Mouse (Mus musculus): Measurements from ENCODE around the gene Rpl35a. TPM values are rescaled to one million over a fixed set of nuclear protein-coding genes. Genes with fewer than 3 reads are reported as not detected.

The Rpl35a gene
- polyA plus RNA-seq, 1 experiment from 2014 or later, result 532 TPM

DNA sequence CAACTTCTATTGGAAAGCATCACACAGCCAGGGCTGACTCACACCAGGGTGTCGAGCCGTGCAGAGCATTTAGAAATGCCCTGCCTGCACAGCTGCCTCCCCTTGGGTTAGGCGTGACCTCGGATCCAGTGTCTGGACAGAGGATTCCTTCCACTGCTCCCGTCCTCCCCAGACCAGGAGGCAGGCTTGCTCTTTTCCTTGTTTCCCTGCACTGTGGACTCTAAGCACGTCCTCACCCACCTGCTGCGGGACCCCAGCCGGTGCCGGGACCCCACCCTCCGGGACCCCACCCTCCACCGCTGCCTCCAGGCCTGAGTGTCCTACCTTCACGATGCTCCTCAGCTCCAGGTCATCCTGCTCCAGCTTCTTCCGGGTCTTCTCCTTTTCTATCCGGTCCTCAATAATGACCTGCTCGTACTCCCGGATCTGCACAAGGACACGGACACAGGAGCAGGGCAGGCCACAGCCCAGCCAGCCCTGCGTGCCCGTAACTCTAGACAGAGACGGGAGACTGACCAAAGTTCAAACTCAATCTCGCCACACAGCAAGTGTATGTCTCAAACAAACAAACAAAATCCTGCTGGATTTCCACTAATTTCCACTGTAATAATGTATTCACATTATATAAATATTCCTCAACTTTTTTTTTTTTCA, 37.0 kb upstream of the Rpl35a start:
- no peak overlapping the region for H3K27ac ChIP-seq
- H3K4me2 ChIP-seq (replicated peaks), result no peak overlapping the region
- no peak overlapping the region for H3K4me3 ChIP-seq (replicated peaks; ENCODE audit: low read length)
- no peaks in the 10 kb centered on the region for H3K27me3 ChIP-seq (ENCODE audit: control insufficient read depth, insufficient read depth, low read length)
- ATAC-seq (ENCODE audit: low FRiP score) (no peak), DNase-seq (ENCODE audit: low spot score) (no peak)
- H3K36me3 ChIP-seq (replicated peaks; ENCODE audit: control insufficient read depth, insufficient read depth), result peaks cover 21% of the 10 kb centered on the region
- no peaks in the 10 kb centered on the region for H3K4me1 ChIP-seq (replicated peaks; ENCODE audit: control insufficient read depth, insufficient read depth, low read length)
- WGBS, result 78% methylated on average over 21 of the region's 21 CpGs
- H3K9ac ChIP-seq, result no peak overlapping the region
- H3K9me3 ChIP-seq (ENCODE audit: control insufficient read depth, low read length), result no peaks in the 10 kb centered on the region

- ATAC-seq (ENCODE audit: low FRiP score), result no peak
Measured at GRCm38 (mm10) chr16:33021381-33021780, 34.9 kb upstream of the Rpl35a start.

DNA sequence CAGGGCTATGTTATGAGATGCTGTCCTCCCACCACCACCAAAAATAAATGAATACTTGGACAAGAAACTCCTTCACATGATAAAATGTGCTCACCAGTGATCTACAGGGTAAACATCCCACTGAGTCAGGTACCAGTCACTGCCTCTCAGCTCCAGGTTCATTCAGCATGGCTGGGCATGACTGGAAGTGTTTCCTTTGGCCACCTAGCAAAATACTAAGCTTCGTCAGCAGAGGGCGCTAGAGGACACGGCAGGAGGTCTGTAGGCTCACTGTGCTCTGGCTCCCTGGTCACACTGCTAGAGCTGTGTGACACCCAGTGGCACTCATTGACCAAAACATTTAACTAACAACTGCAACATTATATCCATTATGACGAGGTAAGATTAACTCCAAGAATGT, 32.5 kb upstream of the Rpl35a start:
- Histone ChIP-seq H3K27me3 (ENCODE audit: control insufficient read depth, insufficient read depth, low read length) (no peaks in the 10 kb centered on the region), H3K4me2 (replicated peaks) (no peak overlapping the region), H3K9me3 (ENCODE audit: control insufficient read depth, low read length) (no peaks in the 10 kb centered on the region), H3K27ac (no peak overlapping the region), H3K9ac (no peak overlapping the region), H3K4me1 (replicated peaks; ENCODE audit: control insufficient read depth, insufficient read depth, low read length) (no peaks in the 10 kb centered on the region), H3K36me3 (replicated peaks; ENCODE audit: control insufficient read depth, insufficient read depth) (no peaks in the 10 kb centered on the region), H3K4me3 (replicated peaks; ENCODE audit: low read length) (no peak overlapping the region)
- WGBS, result 3% methylated on average over 4 of the region's 4 CpGs
- DNase-seq (ENCODE audit: low spot score) (peak; percentile 77), ATAC-seq (ENCODE audit: low FRiP score) (no peak)

More at GRCm38 (mm10) chr16:33021381-33021780, 34.9 kb upstream of the Rpl35a start:
- Histone ChIP-seq H3K4me2 (replicated peaks) (no peak overlapping the region), H3K9me3 (ENCODE audit: control insufficient read depth, low read length) (no peaks in the 10 kb centered on the region), H3K4me1 (replicated peaks; ENCODE audit: control insufficient read depth, insufficient read depth, low read length) (no peaks in the 10 kb centered on the region), H3K27ac (no peak overlapping the region), H3K36me3 (replicated peaks; ENCODE audit: control insufficient read depth, insufficient read depth) (peaks cover 7% of the 10 kb centered on the region; the same call in 1 of the 2 replicates), H3K27me3 (ENCODE audit: control insufficient read depth, insufficient read depth, low read length) (no peaks in the 10 kb centered on the region), H3K4me3 (replicated peaks; ENCODE audit: low read length) (no peak overlapping the region), H3K9ac (no peak overlapping the region)
- WGBS, result 76% methylated on average over 3 of the region's 3 CpGs
- DNase-seq (ENCODE audit: low spot score), result no peak

- no peaks in the 10 kb centered on the region for H3K9me3 ChIP-seq (ENCODE audit: control insufficient read depth, low read length)
- 69% methylated on average over 8 of the region's 8 CpGs for WGBS
- H3K27me3 ChIP-seq (ENCODE audit: control insufficient read depth, insufficient read depth, low read length), result no peaks in the 10 kb centered on the region
- no peaks in the 10 kb centered on the region for H3K4me1 ChIP-seq (replicated peaks; ENCODE audit: control insufficient read depth, insufficient read depth, low read length)
- no peak overlapping the region for H3K9ac ChIP-seq
- no peak overlapping the region for H3K27ac ChIP-seq
- ATAC-seq (ENCODE audit: low FRiP score) (no peak), DNase-seq (ENCODE audit: low spot score) (no peak)
- no peaks in the 10 kb centered on the region for H3K36me3 ChIP-seq (replicated peaks; ENCODE audit: control insufficient read depth, insufficient read depth)
- H3K4me2 ChIP-seq (replicated peaks), result no peak overlapping the region
- no peak overlapping the region for H3K4me3 ChIP-seq (replicated peaks; ENCODE audit: low read length)
Measured at GRCm38 (mm10) chr16:33024456-33025104, 31.7 kb upstream of the Rpl35a start.

DNA sequence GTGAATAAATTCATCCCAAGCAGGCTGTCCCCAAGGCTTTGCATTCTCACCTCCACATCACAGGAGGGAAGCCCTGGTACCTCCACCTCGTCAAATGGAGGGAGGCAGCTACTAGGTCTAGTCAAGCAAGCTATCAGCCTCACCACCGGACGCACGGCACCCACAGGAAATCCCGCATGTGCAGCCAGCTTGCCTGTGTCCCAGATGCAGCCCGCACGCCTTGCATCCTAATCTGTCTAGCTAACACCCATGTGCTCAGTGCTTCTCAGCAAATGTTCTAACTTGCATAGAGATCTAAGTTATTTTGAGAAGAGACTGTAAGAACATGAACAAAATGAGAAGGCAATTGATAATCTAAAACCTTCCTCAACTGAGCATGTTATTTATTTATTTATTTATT, 29.9 kb upstream of the Rpl35a start:
- 95% methylated on average over 7 of the region's 7 CpGs for WGBS

GRCm38 (mm10) chr16:33036006-33036405, 20.2 kb upstream of the Rpl35a start:
- no peak for ATAC-seq (ENCODE audit: low FRiP score)
- 89% methylated on average over 4 of the region's 4 CpGs for WGBS
- Histone ChIP-seq H3K27me3 (ENCODE audit: control insufficient read depth, insufficient read depth, low read length) (no peaks in the 10 kb centered on the region), H3K4me2 (replicated peaks) (no peak overlapping the region), H3K4me1 (replicated peaks; ENCODE audit: control insufficient read depth, insufficient read depth, low read length) (no peaks in the 10 kb centered on the region), H3K4me3 (replicated peaks; ENCODE audit: low read length) (no peak overlapping the region), H3K9me3 (ENCODE audit: control insufficient read depth, low read length) (no peaks in the 10 kb centered on the region), H3K36me3 (replicated peaks; ENCODE audit: control insufficient read depth, insufficient read depth) (no peaks in the 10 kb centered on the region), H3K27ac (no peak overlapping the region), H3K9ac (no peak overlapping the region)
- DNase-seq (ENCODE audit: low spot score), result no peak

More for the DNA sequence above, 29.9 kb upstream of the Rpl35a start:
- H3K36me3 ChIP-seq (replicated peaks; ENCODE audit: control insufficient read depth, insufficient read depth), result no peaks in the 10 kb centered on the region
- H3K9me3 ChIP-seq (ENCODE audit: control insufficient read depth, low read length), result no peaks in the 10 kb centered on the region
- H3K27me3 ChIP-seq (ENCODE audit: control insufficient read depth, insufficient read depth, low read length), result no peaks in the 10 kb centered on the region
- no peak overlapping the region for H3K27ac ChIP-seq
- ATAC-seq (ENCODE audit: low FRiP score), result no peak
- no peak overlapping the region for H3K4me2 ChIP-seq (replicated peaks)
- H3K4me3 ChIP-seq (replicated peaks; ENCODE audit: low read length), result no peak overlapping the region
- no peaks in the 10 kb centered on the region for H3K4me1 ChIP-seq (replicated peaks; ENCODE audit: control insufficient read depth, insufficient read depth, low read length)
- DNase-seq (ENCODE audit: low spot score), result no peak
- no peak overlapping the region for H3K9ac ChIP-seq

DNA sequence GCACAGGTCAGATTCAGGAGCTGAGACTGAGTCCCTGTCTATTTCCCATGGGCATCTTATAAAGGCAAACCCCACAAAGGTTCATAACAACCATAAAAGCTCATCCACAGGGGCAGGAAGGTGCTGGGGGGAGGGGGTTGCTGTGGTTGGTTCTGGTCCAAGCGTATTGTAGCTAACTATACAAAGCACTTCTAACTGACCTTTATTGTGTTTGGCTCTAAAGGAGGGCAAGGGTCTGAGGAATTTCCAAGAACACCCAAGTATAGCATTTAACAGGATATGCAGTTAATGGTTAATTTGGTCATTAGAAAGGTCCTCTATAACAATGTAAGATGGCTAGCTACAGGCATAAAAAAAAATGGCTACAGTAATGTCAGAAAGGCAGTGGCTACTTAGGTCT, 13.6 kb upstream of the Rpl35a start:
- no peak for DNase-seq (ENCODE audit: low spot score)
- Histone ChIP-seq H3K27ac (no peak overlapping the region), H3K9me3 (ENCODE audit: control insufficient read depth, low read length) (no peaks in the 10 kb centered on the region), H3K4me2 (replicated peaks) (no peak overlapping the region), H3K27me3 (ENCODE audit: control insufficient read depth, insufficient read depth, low read length) (no peaks in the 10 kb centered on the region), H3K36me3 (replicated peaks; ENCODE audit: control insufficient read depth, insufficient read depth) (no peaks in the 10 kb centered on the region), H3K4me1 (replicated peaks; ENCODE audit: control insufficient read depth, insufficient read depth, low read length) (no peaks in the 10 kb centered on the region), H3K4me3 (replicated peaks; ENCODE audit: low read length) (no peak overlapping the region), H3K9ac (no peak overlapping the region)
- WGBS, result 68% methylated on average over 1 of the region's 1 CpGs
- no peak for ATAC-seq (ENCODE audit: low FRiP score)

- Histone ChIP-seq H3K9me3 (ENCODE audit: control insufficient read depth, low read length) (no peaks in the 10 kb centered on the region), H3K9ac (no peak overlapping the region), H3K36me3 (replicated peaks; ENCODE audit: control insufficient read depth, insufficient read depth) (no peaks in the 10 kb centered on the region), H3K4me2 (replicated peaks) (no peak overlapping the region), H3K4me3 (replicated peaks; ENCODE audit: low read length) (no peak overlapping the region), H3K4me1 (replicated peaks; ENCODE audit: control insufficient read depth, insufficient read depth, low read length) (no peaks in the 10 kb centered on the region), H3K27me3 (ENCODE audit: control insufficient read depth, insufficient read depth, low read length) (no peaks in the 10 kb centered on the region), H3K27ac (no peak overlapping the region)
- WGBS, result 80% methylated on average over 2 of the region's 2 CpGs
- DNase-seq (ENCODE audit: low spot score) (no peak), ATAC-seq (ENCODE audit: low FRiP score) (no peak)
Measured at GRCm38 (mm10) chr16:33043268-33043667, 13.0 kb upstream of the Rpl35a start.

- no peak overlapping the region for H3K27ac ChIP-seq
- no peaks in the 10 kb centered on the region for H3K4me1 ChIP-seq (replicated peaks; ENCODE audit: control insufficient read depth, insufficient read depth, low read length)
- 93% methylated on average over 1 of the region's 1 CpGs for WGBS
- ATAC-seq (ENCODE audit: low FRiP score) (no peak), DNase-seq (ENCODE audit: low spot score) (no peak)
- no peak overlapping the region for H3K9ac ChIP-seq
- no peaks in the 10 kb centered on the region for H3K9me3 ChIP-seq (ENCODE audit: control insufficient read depth, low read length)
- H3K36me3 ChIP-seq (replicated peaks; ENCODE audit: control insufficient read depth, insufficient read depth), result no peaks in the 10 kb centered on the region
- H3K4me2 ChIP-seq (replicated peaks), result no peak overlapping the region
- no peaks in the 10 kb centered on the region for H3K27me3 ChIP-seq (ENCODE audit: control insufficient read depth, insufficient read depth, low read length)
- H3K4me3 ChIP-seq (replicated peaks; ENCODE audit: low read length), result no peak overlapping the region
Measured at GRCm38 (mm10) chr16:33048004-33048403, 8.2 kb upstream of the Rpl35a start.
